Comparison of ENCODE assay signal across 29 mouse cellular contexts in genomic region chr5:24380499-24380898, GRCm38 (mm10). TPM values are rescaled to one million over a fixed set of nuclear protein-coding genes. Genes with fewer than 3 reads are reported as not detected.
"Had no signal": no experiment of that assay in that cellular context is flagged by ENCODE, and none has a peak within 500 bp of the region (broad histone marks: within the 10 kb centered on the region; RNA-seq: fewer than 3 reads in every experiment).

No protein-coding gene starts in this region.

- DNase-seq: gastrocnemius, adult 2 months; gastrocnemius, postnatal 10 days; gastrocnemius, postnatal 25 days; heart, adult 18-20 months; heart, postnatal 10 days; heart, postnatal 4 days; kidney, adult 18-20 months; kidney, adult 8-10 months; kidney, postnatal 10 days; kidney, postnatal 25 days; kidney, postnatal 4 days; left cerebral cortex, postnatal 4 days had no signal

- ATAC-seq: hindbrain, embryonic 16.5 days; inflammation-experienced regulatory T-cells, adult 6 months; intestine, embryonic 15.5 days; intestine, postnatal 0 days; liver, embryonic 12.5 days had no signal

- H3K9ac ChIP-seq: hindbrain, embryonic 12.5 days; hindbrain, embryonic 14.5 days; intestine, embryonic 15.5 days; limb, embryonic 13.5 days; limb, embryonic 15.5 days; liver, embryonic 12.5 days had no signal

- H3K4me3 ChIP-seq: gastrocnemius, adult 2 months; hindbrain, embryonic 10.5 days; hindbrain, embryonic 12.5 days; intestine, embryonic 15.5 days; layer of hippocampus, adult 2 months; left cerebral cortex, adult 2 months; limb, embryonic 13.5 days; limb, embryonic 15.5 days; liver, embryonic 12.5 days had no signal

- H3K36me3 ChIP-seq: hindbrain, embryonic 10.5 days; hindbrain, embryonic 12.5 days; intestine, embryonic 15.5 days; limb, embryonic 13.5 days; limb, embryonic 15.5 days; liver, embryonic 12.5 days had no signal

- H3K27ac ChIP-seq: gastrocnemius, adult 2 months; hindbrain, embryonic 10.5 days; hindbrain, embryonic 12.5 days; hindbrain, embryonic 14.5 days; intestine, embryonic 15.5 days; layer of hippocampus, adult 2 months; left cerebral cortex, adult 2 months; limb, embryonic 13.5 days; limb, embryonic 15.5 days; liver, embryonic 12.5 days had no signal

- H3K9me3 ChIP-seq: hindbrain, embryonic 10.5 days; hindbrain, embryonic 12.5 days; intestine, embryonic 15.5 days; limb, embryonic 13.5 days; limb, embryonic 15.5 days; liver, embryonic 12.5 days had no signal

- H3K27me3 ChIP-seq: intestine, embryonic 15.5 days had no signal

- H3K4me2 ChIP-seq: heart, embryonic 11.5 days; hindbrain, embryonic 12.5 days; hindbrain, embryonic 14.5 days; intestine, embryonic 15.5 days; limb, embryonic 13.5 days; limb, embryonic 15.5 days; liver, embryonic 12.5 days had no signal

RNA-seq across cellular contexts. Expression of gene Nos3, which starts 15.9 kb away (rescaled TPM):
- total RNA-seq: granulocyte monocyte progenitor cell, adult 5-6 weeks had no signal

RNA-seq across cellular contexts. Expression of gene Kcnh2, which starts 29.1 kb away (rescaled TPM):
- total RNA-seq: granulocyte monocyte progenitor cell, adult 5-6 weeks; liver, adult 2 months had no signal
- polyA plus RNA-seq: liver, adult 2 months had no signal

RNA-seq across cellular contexts. Expression of gene Asic3, which starts 32.7 kb away (rescaled TPM):
- total RNA-seq: granulocyte monocyte progenitor cell, adult 5-6 weeks; heart, adult 18-20 months; layer of hippocampus, postnatal 10 days; left cerebral cortex, postnatal 4 days; liver, adult 2 months had no signal
- polyA plus RNA-seq: heart, embryonic 14.5 days; inflammation-experienced regulatory T-cells, adult 6 months; liver, embryonic 12.5 days had no signal
